Mouse (Mus musculus): Measurements from ENCODE around the gene Lingo1.

Gene Lingo1

DNA sequence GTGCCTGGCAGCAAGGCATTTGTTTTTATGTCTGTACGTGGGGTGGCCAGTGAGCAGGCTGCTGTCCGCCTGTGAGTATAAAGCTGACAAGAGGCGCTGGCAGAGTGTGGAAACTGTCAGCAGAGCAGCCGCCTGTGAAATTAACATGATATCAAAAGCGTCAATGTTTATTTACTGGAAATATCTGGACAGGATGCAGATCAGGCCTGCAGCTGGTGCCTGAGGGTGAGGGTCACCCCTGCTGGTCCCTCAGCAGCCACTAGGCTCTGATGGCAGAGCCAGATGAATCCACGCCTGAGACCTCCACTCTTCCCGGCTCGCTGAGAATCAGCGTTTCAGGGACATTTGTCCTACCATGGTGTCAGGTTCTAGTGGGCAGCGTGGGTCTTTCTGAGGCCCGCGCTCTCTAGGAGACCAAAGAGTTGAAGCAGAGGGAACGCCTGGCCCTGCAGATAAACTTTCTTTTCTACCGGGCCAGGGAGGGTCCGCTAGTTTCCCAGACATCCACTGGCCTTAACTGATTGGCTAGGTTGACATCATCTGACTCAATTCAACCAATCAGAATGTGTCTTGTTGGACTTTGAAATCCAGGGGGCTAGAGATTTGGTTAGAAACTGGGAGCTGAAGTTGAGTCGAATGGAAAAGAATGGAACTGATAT lies 190.1 kb downstream of the Lingo1 start:
- DNase-seq (ENCODE audit: low read depth, low spot score): peak; percentile 90

DNA sequence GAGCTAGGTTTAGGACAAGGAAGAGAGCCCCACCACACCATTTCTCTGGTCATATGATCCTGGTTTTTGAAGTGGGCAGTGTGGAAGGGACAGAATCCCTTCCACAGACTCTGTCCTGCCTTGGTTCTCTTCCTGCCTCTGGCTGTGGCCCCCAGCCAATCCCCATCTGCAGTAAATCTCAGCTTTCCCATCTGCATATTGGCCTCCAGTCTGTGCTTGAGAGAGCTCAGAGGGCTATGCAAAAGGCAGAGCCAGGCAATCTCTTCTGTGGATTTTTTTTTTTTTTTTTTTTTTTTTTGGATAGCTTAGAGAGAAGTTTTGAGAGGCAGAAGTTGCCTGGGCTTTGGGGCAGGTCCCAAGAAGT lies 190.8 kb downstream of the Lingo1 start:
- no peak for DNase-seq (ENCODE audit: low read depth, low spot score)

DNA sequence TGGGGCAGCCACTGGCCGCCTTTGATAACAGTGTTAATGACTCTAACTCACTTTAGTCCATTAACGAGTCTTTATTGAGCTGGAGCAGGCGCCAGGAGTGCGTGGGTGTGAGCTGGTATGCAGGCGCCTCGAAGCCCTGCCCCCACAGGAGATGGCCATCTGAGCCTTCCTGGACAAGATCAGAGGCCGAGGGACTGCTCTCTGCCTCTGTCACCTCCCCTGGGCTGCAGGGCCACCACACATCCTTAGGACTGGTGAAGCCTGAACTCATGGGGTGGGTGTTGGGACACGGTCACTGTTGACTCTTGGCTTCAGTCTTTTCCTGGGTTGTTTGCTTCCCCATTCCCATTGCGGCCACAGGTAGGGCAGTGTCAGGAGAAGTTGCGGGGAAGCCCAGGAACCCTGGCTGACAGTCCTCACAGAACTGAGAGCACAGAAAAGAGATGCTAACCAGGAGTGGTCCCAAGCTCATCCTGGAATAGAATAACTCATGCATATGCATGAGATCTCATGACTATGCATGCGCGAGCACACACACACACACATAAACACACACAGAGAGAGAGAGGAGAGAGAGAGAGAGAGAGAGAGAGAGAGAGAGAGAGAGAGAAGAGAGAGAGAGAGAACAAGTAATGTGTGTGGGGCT lies 191.3 kb downstream of the Lingo1 start:
- no peak for DNase-seq (ENCODE audit: low read depth, low spot score)

DNA sequence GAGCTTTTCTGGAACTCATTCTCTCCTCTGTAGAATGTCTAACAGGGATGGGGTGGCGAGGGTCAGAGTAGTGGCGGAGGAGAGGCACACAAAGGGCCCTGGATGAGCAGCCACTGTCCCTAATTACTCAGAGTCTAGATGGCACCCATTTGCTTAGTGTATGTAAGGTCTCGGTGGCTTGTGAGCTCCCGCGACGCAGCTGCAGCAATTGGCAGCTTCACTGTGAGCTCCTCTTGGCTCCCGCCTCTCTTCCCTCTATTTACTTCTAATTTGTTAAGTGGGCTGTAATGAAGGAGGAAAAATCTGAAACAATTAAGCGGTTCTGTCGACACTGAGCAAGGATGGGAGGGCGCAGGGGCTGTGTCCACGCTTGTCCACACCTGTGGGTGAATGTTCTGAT lies 195.6 kb downstream of the Lingo1 start:
- no peak for DNase-seq (ENCODE audit: low read depth, low spot score)

GRCm38 (mm10) chr9:56592639-56593038 lies 203.6 kb downstream of the Lingo1 start:
- no peak for DNase-seq (ENCODE audit: low read depth, low spot score)

- no peak for DNase-seq (ENCODE audit: low read depth, low spot score)
Observed at GRCm38 (mm10) chr9:56591248-56591888, 204.9 kb downstream of the Lingo1 start.

GRCm38 (mm10) chr9:56589762-56590161 lies 206.5 kb downstream of the Lingo1 start:
- DNase-seq (ENCODE audit: low read depth, low spot score): no peak

- DNase-seq (ENCODE audit: low read depth, low spot score): no peak
Observed at GRCm38 (mm10) chr9:56584043-56584424, 212.2 kb downstream of the Lingo1 start.

DNA sequence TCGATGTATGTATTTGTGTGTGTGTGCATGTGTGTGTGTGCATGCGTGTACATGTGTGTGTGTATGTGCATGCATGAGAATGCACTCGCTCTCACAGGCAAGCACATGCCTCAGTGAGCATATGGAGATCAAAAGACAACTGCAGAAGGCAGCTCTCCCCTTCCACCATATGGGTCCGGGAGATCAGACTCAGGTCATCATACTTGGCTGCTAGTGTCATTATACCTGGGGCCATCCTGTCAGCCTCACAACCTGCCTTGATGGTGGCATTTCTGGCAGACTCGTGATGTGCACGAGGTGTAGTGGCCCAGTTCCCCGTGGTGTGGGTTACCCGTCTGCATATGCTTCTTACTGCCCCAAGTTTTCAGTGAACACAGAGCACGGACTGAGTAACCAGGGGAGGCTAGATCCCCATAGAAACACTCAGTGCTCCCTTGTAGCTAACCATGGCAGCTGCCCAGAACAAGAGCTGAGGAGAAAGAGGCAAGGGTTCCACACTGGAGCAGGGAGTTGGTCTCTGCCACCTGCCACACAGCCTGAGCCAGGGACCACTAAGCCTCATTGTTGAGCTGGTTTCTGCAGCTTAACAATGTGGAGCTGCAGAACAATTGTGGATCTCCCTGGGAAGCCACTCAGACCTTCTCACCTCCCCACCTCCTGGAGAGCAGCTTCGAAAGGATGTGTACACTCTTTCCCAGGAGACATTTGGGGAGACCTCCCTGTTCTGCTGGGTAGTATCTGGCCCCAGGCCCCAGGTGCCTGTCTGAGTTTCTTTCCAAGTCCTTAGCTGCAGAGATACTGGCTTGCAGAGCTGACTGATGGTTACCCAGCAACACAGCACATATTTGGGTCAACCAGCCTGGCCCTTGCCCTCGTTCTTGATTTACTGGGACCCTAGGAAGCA lies 212.9 kb downstream of the Lingo1 start:
- peak; percentile 25 for DNase-seq (ENCODE audit: low read depth, low spot score)

- DNase-seq (ENCODE audit: low read depth, low spot score): no peak
Observed at GRCm38 (mm10) chr9:56582628-56583027, 213.6 kb downstream of the Lingo1 start.

GRCm38 (mm10) chr9:56581700-56582099 lies 214.6 kb downstream of the Lingo1 start:
- no peak for DNase-seq (ENCODE audit: low read depth, low spot score)

GRCm38 (mm10) chr9:56581016-56581415 lies 215.3 kb downstream of the Lingo1 start:
- no peak for DNase-seq (ENCODE audit: low read depth, low spot score)

DNA sequence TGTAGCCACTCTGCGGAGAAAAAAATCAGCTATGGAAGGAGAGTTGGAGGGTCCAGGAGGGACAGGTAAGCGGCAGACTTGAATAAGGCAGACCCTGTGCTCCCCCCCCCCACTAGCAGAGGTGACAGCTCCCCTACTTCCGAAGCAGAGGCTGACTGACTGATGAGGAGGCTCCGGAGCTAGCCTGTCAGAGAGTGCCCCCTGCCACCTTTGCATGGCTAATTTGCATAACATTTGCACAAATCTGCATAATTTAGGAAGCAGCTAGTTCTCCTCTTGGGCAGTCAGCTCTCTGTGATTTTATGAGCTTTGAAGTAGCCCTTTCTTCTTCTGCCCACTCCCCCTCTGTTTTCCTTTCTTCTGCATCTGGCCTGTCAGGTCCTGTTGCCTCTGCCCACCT lies 216.2 kb downstream of the Lingo1 start:
- DNase-seq (ENCODE audit: low read depth, low spot score): no peak

- DNase-seq (ENCODE audit: low read depth, low spot score): no peak
Observed at GRCm38 (mm10) chr9:56577405-56577804, 218.9 kb downstream of the Lingo1 start.

DNA sequence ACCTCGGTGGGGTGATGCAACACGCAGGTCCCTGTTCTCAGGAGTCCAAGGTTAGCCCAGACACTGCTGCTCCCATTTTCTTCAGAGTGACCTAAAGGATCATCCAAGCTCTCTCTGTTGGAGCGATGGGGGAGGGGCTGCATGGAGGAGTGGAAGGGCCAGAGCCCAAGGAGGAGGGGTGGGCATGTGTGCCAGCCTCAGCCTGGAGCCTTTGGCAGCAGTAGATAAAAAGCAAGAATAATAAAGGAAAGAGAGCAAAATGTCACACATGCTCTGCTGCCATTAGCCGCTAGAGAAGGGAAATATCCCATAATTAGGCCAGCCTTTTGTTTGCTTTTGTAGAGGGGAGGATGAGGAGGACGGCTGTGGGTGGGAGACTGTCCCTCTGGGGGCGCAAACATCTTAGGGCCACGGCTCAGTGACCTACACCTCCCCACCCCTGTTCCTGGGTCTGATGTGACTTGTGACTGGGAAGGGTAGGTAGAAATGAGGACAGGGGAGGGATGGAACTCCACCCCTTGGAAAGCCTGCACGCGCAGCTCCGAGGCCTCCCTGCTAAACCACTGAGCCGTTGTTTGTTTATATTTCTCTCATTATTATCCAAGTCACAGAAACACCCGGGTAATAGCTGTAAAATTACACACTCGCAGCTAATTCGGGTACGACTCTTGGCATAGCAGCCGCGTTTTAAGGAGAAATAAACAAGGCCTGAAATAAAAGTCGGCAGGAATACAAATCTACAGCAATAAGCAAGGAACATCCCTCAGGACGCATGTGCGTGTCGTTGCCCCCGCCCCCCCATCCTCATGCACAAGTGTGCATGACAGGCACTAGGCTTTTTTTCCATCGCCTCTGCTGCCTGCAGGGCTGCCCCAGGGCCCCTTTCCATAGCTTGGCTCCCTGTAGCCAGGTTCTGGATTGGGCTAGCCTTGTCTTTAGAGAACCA lies 223.5 kb downstream of the Lingo1 start:
- DNase-seq (ENCODE audit: low read depth, low spot score): no peak

Data from R1 (cell line).